Mouse (Mus musculus) kidney, embryonic 16.5 days (tissue): Measurements from ENCODE around the gene Olfr615. TPM values are rescaled to one million over a fixed set of nuclear protein-coding genes. Genes with fewer than 3 reads are reported as not detected.

Source experiments
- ATAC-seq: fragments of 200-750 bp; cut with Nextera tagmentation; 2 replicates; pipeline ENCODE4 v1.8.0; 2017; ENCODE audit warnings: moderate TSS enrichment; ENCODE audit not compliant: low FRiP score, low TSS enrichment
- H3K27ac ChIP-seq: fragments of 300-500 bp; sonication (generic); 2 replicates; pipeline ENCODE4 v1.5.1; 2014; ENCODE audit warnings: low read length
- H3K27me3 ChIP-seq: fragments of 300-500 bp; sonication (generic); 2 replicates; pipeline ENCODE4 v1.6.1; 2014; ENCODE audit warnings: low read length, control low read depth, mixed read lengths; ENCODE audit not compliant: insufficient read depth
- H3K36me3 ChIP-seq: fragments of 300-500 bp; sonication (generic); 2 replicates; pipeline ENCODE4 v1.6.1; 2014; ENCODE audit warnings: low read length, control low read depth, mixed read lengths; ENCODE audit not compliant: insufficient read depth
- H3K4me1 ChIP-seq: fragments of 300-500 bp; sonication (generic); 2 replicates; pipeline ENCODE4 v1.6.1; 2014; ENCODE audit warnings: low read length, control low read depth, mixed read lengths; ENCODE audit not compliant: insufficient read depth
- H3K4me2 ChIP-seq: fragments of 300-500 bp; sonication (generic); replicated peaks from 2 replicates; pipeline ENCODE4 v1.6.1; 2014; ENCODE audit warnings: low read depth, low read length
- H3K4me3 ChIP-seq: fragments of 300-500 bp; sonication (generic); 2 replicates; pipeline ENCODE4 v1.5.1; 2014; ENCODE audit warnings: mild to moderate bottlenecking, low read length
- H3K9ac ChIP-seq: fragments of 300-500 bp; sonication (generic); replicated peaks from 2 replicates; pipeline ENCODE4 v1.6.1; 2014; ENCODE audit warnings: low read length
- H3K9me3 ChIP-seq: fragments of 300-500 bp; sonication (generic); 2 replicates; pipeline ENCODE4 v1.6.1; 2016; ENCODE audit warnings: low read length, control low read depth
- WGBS: fragments of 180-500 bp; shearing (Covaris S2); extraction: QIAGEN DNeasy Blood & Tissue Kit; methylation state at CpG from one replicate; pipeline ENCODE4 v1.1.7; 2014; 5-methylcytosine and 5-hydroxymethylcytosine counted together
- microRNA-seq: library from miRNA; unstranded; fragments of <30 nt; microRNA quantifications from one replicate; pipeline ENCODE4, GENCODE M21; 2016
- polyA plus RNA-seq: library from polyadenylated mRNA; unstranded; fragments of >200 nt; fragmentation: Nextera tagmentation; extraction: Ambion mirVana; gene quantifications from 2 replicates; pipeline ENCODE4 v1.2.1, GENCODE M21; 2015

The Olfr615 gene
- polyA plus RNA-seq, 1 experiment from 2014 or later: not detected

DNA sequence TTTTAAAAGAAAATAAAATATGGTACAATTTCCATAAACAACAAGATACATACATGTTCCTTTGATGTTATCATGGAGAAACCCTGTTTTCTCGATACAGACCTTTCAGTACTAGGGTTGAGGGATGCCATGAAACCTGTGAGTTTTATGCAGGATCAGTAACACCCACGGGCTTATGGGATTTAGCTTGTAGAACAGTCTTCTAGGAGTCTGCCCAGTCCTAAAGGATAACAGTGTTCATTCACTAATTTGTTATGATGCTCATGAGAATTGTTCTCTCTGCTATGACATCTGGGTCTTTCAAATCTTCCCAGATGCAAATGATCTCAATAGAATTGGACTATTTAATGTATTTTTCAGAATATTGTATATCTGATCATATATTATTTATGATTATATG lies 56.6 kb downstream of the Olfr615 start, which contains the start of gene Olfr620:
Gene Olfr620, minus strand, starts transcription at position 101 of the 400 bp plus-strand sequence.
- Histone ChIP-seq H3K9ac (no peak within 1 kb of the TSS), H3K36me3 (no peaks in the 10 kb centered on the region), H3K4me2 (no peak within 1 kb of the TSS), H3K9me3 (no peaks in the 10 kb centered on the region), H3K4me3 (no peak within 1 kb of the TSS), H3K27me3 (no peaks in the 10 kb centered on the region), H3K27ac (no peak within 1 kb of the TSS), H3K4me1 (no peaks in the 10 kb centered on the region)
- no peak for ATAC-seq
- WGBS: 70% methylated on average over 2 of the region's 2 CpGs

Small RNA genes within 50 kb of the gene (microRNA-seq; reads per million reads assigned to microRNA genes)
- not detected for gene Gm26506

Other genes starting within 250 kb of the Olfr615 start
- not detected in 2 replicates for gene Olfr597, start 239.8 kb upstream of the Olfr615 start, polyA plus RNA-seq
- not detected in 2 replicates for gene Olfr598, start 232.5 kb upstream of the Olfr615 start, polyA plus RNA-seq
- not detected in 2 replicates for gene Olfr599, start 220.2 kb upstream of the Olfr615 start, polyA plus RNA-seq
- not detected in 2 replicates for gene Olfr600, start 206.4 kb upstream of the Olfr615 start, polyA plus RNA-seq
- not detected in 2 replicates for gene Olfr601, start 193.4 kb upstream of the Olfr615 start, polyA plus RNA-seq
- not detected in 2 replicates for gene Olfr603, start 169.9 kb upstream of the Olfr615 start, polyA plus RNA-seq
- not detected in 2 replicates for gene Usp17lc, start 141.0 kb upstream of the Olfr615 start, polyA plus RNA-seq
- gene Olfr605, start 110.6 kb upstream of the Olfr615 start, polyA plus RNA-seq: not detected in 2 replicates
- gene Olfr606, start 107.0 kb upstream of the Olfr615 start, polyA plus RNA-seq: not detected in 2 replicates
- not detected in 2 replicates for gene Olfr607, start 91.9 kb upstream of the Olfr615 start, polyA plus RNA-seq
- not detected in 2 replicates for gene Olfr608, start 86.2 kb upstream of the Olfr615 start, polyA plus RNA-seq
- gene Olfr609, start 58.0 kb upstream of the Olfr615 start, polyA plus RNA-seq: not detected in 2 replicates
- not detected in 2 replicates for gene Olfr610, start 44.0 kb upstream of the Olfr615 start, polyA plus RNA-seq
- not detected in 2 replicates for gene Olfr611, start 35.2 kb upstream of the Olfr615 start, polyA plus RNA-seq
- gene Olfr612, start 13.4 kb upstream of the Olfr615 start, polyA plus RNA-seq: not detected in 2 replicates
- gene Olfr613, start 8.0 kb upstream of the Olfr615 start, polyA plus RNA-seq: not detected in 2 replicates
- gene Olfr616, start 13.1 kb downstream of the Olfr615 start, polyA plus RNA-seq: not detected in 2 replicates
- gene Olfr617, start 17.0 kb downstream of the Olfr615 start, polyA plus RNA-seq: not detected in 2 replicates
- gene Olfr618, start 34.0 kb downstream of the Olfr615 start, polyA plus RNA-seq: not detected in 2 replicates
- gene Olfr619, start 44.5 kb downstream of the Olfr615 start, polyA plus RNA-seq: not detected in 2 replicates
- not detected in 2 replicates for gene Olfr620, start 56.5 kb downstream of the Olfr615 start, polyA plus RNA-seq
- not detected in 2 replicates for gene Olfr622, start 86.6 kb downstream of the Olfr615 start, polyA plus RNA-seq
- not detected in 2 replicates for gene Olfr623, start 107.6 kb downstream of the Olfr615 start, polyA plus RNA-seq
- gene Olfr624, start 115.1 kb downstream of the Olfr615 start, polyA plus RNA-seq: 0.02 and 0.04 TPM in 2 replicates
- not detected in 2 replicates for gene Olfr625-ps1, start 126.6 kb downstream of the Olfr615 start, polyA plus RNA-seq
- not detected in 2 replicates for gene Olfr243, start 158.6 kb downstream of the Olfr615 start, polyA plus RNA-seq
- not detected in 2 replicates for gene Olfr628, start 174.3 kb downstream of the Olfr615 start, polyA plus RNA-seq
- gene Olfr629, start 188.9 kb downstream of the Olfr615 start, polyA plus RNA-seq: not detected in 2 replicates
- gene Olfr630, start 201.3 kb downstream of the Olfr615 start, polyA plus RNA-seq: not detected in 2 replicates
- gene Olfr69, start 215.5 kb downstream of the Olfr615 start, polyA plus RNA-seq: not detected in 2 replicates
- gene Olfr68, start 223.6 kb downstream of the Olfr615 start, polyA plus RNA-seq: not detected in 2 replicates
- gene Olfr67, start 235.7 kb downstream of the Olfr615 start, polyA plus RNA-seq: not detected in 2 replicates